Mouse (Mus musculus): ENCODE measurements around the gene Ttc21a. TPM values are rescaled to one million over a fixed set of nuclear protein-coding genes. Genes with fewer than 3 reads are reported as not detected.

Gene Ttc21a
- polyA plus RNA-seq, 1 experiment from 2014 or later = 0.39 TPM

GRCm38 (mm10) chr9:119932358-119932757 is 5.0 kb upstream of the Ttc21a start:
- H3K4me3 ChIP-seq (ENCODE audit: low read length) = no peak overlapping the region
- H3K9me3 ChIP-seq (replicated peaks; ENCODE audit: control insufficient read depth, low read length) = no peaks in the 10 kb centered on the region
- H3K36me3 ChIP-seq (ENCODE audit: control insufficient read depth, insufficient read depth) = peaks cover 19% of the 10 kb centered on the region
- no peaks in the 10 kb centered on the region for H3K27me3 ChIP-seq (ENCODE audit: control insufficient read depth, insufficient read depth, low read length)
- H3K9ac ChIP-seq (ENCODE audit: low read length) = no peak overlapping the region
- no peak overlapping the region for H3K4me2 ChIP-seq (ENCODE audit: low read depth, low read length)
- ATAC-seq (replicated peaks; ENCODE audit: extremely low read depth, insufficient read depth, low FRiP score) = no peak
- WGBS = 79% methylated on average over 12 of the region's 12 CpGs
- H3K27ac ChIP-seq (ENCODE audit: low read length) = no peak overlapping the region
- H3K4me1 ChIP-seq (ENCODE audit: control insufficient read depth, insufficient read depth, low read length) = peaks cover 4% of the 10 kb centered on the region

- H3K4me1 ChIP-seq (ENCODE audit: control insufficient read depth, insufficient read depth, low read length) = peaks cover 4% of the 10 kb centered on the region
- no peak overlapping the region for H3K4me2 ChIP-seq (ENCODE audit: low read depth, low read length)
- H3K27ac ChIP-seq (ENCODE audit: low read length) = no peak overlapping the region
- H3K4me3 ChIP-seq (ENCODE audit: low read length) = no peak overlapping the region
- 88% methylated on average over 6 of the region's 6 CpGs for WGBS
- peaks cover 6% of the 10 kb centered on the region; the same call in 1 of the 2 replicates for H3K36me3 ChIP-seq (ENCODE audit: control insufficient read depth, insufficient read depth)
- H3K27me3 ChIP-seq (ENCODE audit: control insufficient read depth, insufficient read depth, low read length) = no peaks in the 10 kb centered on the region
- no peak for ATAC-seq (replicated peaks; ENCODE audit: extremely low read depth, insufficient read depth, low FRiP score)
- no peaks in the 10 kb centered on the region for H3K9me3 ChIP-seq (replicated peaks; ENCODE audit: control insufficient read depth, low read length)
- no peak overlapping the region for H3K9ac ChIP-seq (ENCODE audit: low read length)
These were observed 3.7 kb upstream of the Ttc21a start for GRCm38 (mm10) chr9:119933675-119934074.

GRCm38 (mm10) chr9:119938496-119938895 is 1.1 kb downstream of the Ttc21a start:
- WGBS = 74% methylated on average over 4 of the region's 4 CpGs

GRCm38 (mm10) chr9:119939646-119940045 is 2.2 kb downstream of the Ttc21a start:
- Histone ChIP-seq H3K27ac (ENCODE audit: low read length) (no peak overlapping the region), H3K9me3 (replicated peaks; ENCODE audit: control insufficient read depth, low read length) (no peaks in the 10 kb centered on the region), H3K4me1 (ENCODE audit: control insufficient read depth, insufficient read depth, low read length) (peaks cover 4% of the 10 kb centered on the region), H3K27me3 (ENCODE audit: control insufficient read depth, insufficient read depth, low read length) (no peaks in the 10 kb centered on the region), H3K4me2 (ENCODE audit: low read depth, low read length) (no peak overlapping the region), H3K9ac (ENCODE audit: low read length) (no peak overlapping the region), H3K36me3 (ENCODE audit: control insufficient read depth, insufficient read depth) (no peaks in the 10 kb centered on the region), H3K4me3 (ENCODE audit: low read length) (no peak overlapping the region)
- 73% methylated on average over 10 of the region's 10 CpGs for WGBS
- no peak for ATAC-seq (replicated peaks; ENCODE audit: extremely low read depth, insufficient read depth, low FRiP score)

More at GRCm38 (mm10) chr9:119938496-119938895, 1.1 kb downstream of the Ttc21a start:
- Histone ChIP-seq H3K27ac (ENCODE audit: low read length) (no peak overlapping the region), H3K4me3 (ENCODE audit: low read length) (no peak overlapping the region), H3K27me3 (ENCODE audit: control insufficient read depth, insufficient read depth, low read length) (no peaks in the 10 kb centered on the region), H3K4me2 (ENCODE audit: low read depth, low read length) (no peak overlapping the region), H3K9ac (ENCODE audit: low read length) (no peak overlapping the region), H3K9me3 (replicated peaks; ENCODE audit: control insufficient read depth, low read length) (no peaks in the 10 kb centered on the region), H3K36me3 (ENCODE audit: control insufficient read depth, insufficient read depth) (no peaks in the 10 kb centered on the region), H3K4me1 (ENCODE audit: control insufficient read depth, insufficient read depth, low read length) (peaks cover 4% of the 10 kb centered on the region)
- ATAC-seq (replicated peaks; ENCODE audit: extremely low read depth, insufficient read depth, low FRiP score) = no peak

- Histone ChIP-seq H3K27ac (ENCODE audit: low read length) (no peak overlapping the region), H3K4me1 (ENCODE audit: control insufficient read depth, insufficient read depth, low read length) (peaks cover 2% of the 10 kb centered on the region), H3K36me3 (ENCODE audit: control insufficient read depth, insufficient read depth) (no peaks in the 10 kb centered on the region), H3K4me3 (ENCODE audit: low read length) (no peak overlapping the region), H3K4me2 (ENCODE audit: low read depth, low read length) (no peak overlapping the region), H3K9ac (ENCODE audit: low read length) (no peak overlapping the region), H3K9me3 (replicated peaks; ENCODE audit: control insufficient read depth, low read length) (no peaks in the 10 kb centered on the region), H3K27me3 (ENCODE audit: control insufficient read depth, insufficient read depth, low read length) (no peaks in the 10 kb centered on the region)
- WGBS = 72% methylated on average over 5 of the region's 5 CpGs
- ATAC-seq (replicated peaks; ENCODE audit: extremely low read depth, insufficient read depth, low FRiP score) = no peak
These were observed 4.0 kb downstream of the Ttc21a start for GRCm38 (mm10) chr9:119941407-119941806.

- H3K9me3 ChIP-seq (replicated peaks; ENCODE audit: control insufficient read depth, low read length) = no peaks in the 10 kb centered on the region
- H3K4me2 ChIP-seq (ENCODE audit: low read depth, low read length) = no peak overlapping the region
- no peak overlapping the region for H3K4me3 ChIP-seq (ENCODE audit: low read length)
- no peak overlapping the region for H3K27ac ChIP-seq (ENCODE audit: low read length)
- H3K27me3 ChIP-seq (ENCODE audit: control insufficient read depth, insufficient read depth, low read length) = no peaks in the 10 kb centered on the region
- no peaks in the 10 kb centered on the region for H3K36me3 ChIP-seq (ENCODE audit: control insufficient read depth, insufficient read depth)
- H3K9ac ChIP-seq (ENCODE audit: low read length) = no peak overlapping the region
- 73% methylated on average over 14 of the region's 14 CpGs for WGBS
- no peak for ATAC-seq (replicated peaks; ENCODE audit: extremely low read depth, insufficient read depth, low FRiP score)
- no peaks in the 10 kb centered on the region for H3K4me1 ChIP-seq (ENCODE audit: control insufficient read depth, insufficient read depth, low read length)
These were observed 4.5 kb downstream of the Ttc21a start for GRCm38 (mm10) chr9:119941861-119942260.

- H3K9ac ChIP-seq (ENCODE audit: low read length) = no peak overlapping the region
- no peak overlapping the region for H3K4me2 ChIP-seq (ENCODE audit: low read depth, low read length)
These were observed 5.9 kb downstream of the Ttc21a start for GRCm38 (mm10) chr9:119943326-119943725.

GRCm38 (mm10) chr9:119945173-119945900 is 7.9 kb downstream of the Ttc21a start:
- Histone ChIP-seq H3K4me2 (ENCODE audit: low read depth, low read length) (no peak overlapping the region), H3K9me3 (replicated peaks; ENCODE audit: control insufficient read depth, low read length) (no peaks in the 10 kb centered on the region), H3K4me3 (ENCODE audit: low read length) (no peak overlapping the region), H3K27me3 (ENCODE audit: control insufficient read depth, insufficient read depth, low read length) (no peaks in the 10 kb centered on the region), H3K4me1 (ENCODE audit: control insufficient read depth, insufficient read depth, low read length) (no peaks in the 10 kb centered on the region), H3K27ac (ENCODE audit: low read length) (no peak overlapping the region), H3K36me3 (ENCODE audit: control insufficient read depth, insufficient read depth) (no peaks in the 10 kb centered on the region), H3K9ac (ENCODE audit: low read length) (no peak overlapping the region)
- ATAC-seq (replicated peaks; ENCODE audit: extremely low read depth, insufficient read depth, low FRiP score) = no peak
- WGBS = 68% methylated on average over 12 of the region's 12 CpGs

More at GRCm38 (mm10) chr9:119943326-119943725, 5.9 kb downstream of the Ttc21a start:
- no peak for ATAC-seq (replicated peaks; ENCODE audit: extremely low read depth, insufficient read depth, low FRiP score)
- WGBS = 90% methylated on average over 1 of the region's 1 CpGs
- no peaks in the 10 kb centered on the region for H3K4me1 ChIP-seq (ENCODE audit: control insufficient read depth, insufficient read depth, low read length)
- no peak overlapping the region for H3K4me3 ChIP-seq (ENCODE audit: low read length)
- H3K9me3 ChIP-seq (replicated peaks; ENCODE audit: control insufficient read depth, low read length) = no peaks in the 10 kb centered on the region
- no peaks in the 10 kb centered on the region for H3K36me3 ChIP-seq (ENCODE audit: control insufficient read depth, insufficient read depth)
- H3K27me3 ChIP-seq (ENCODE audit: control insufficient read depth, insufficient read depth, low read length) = no peaks in the 10 kb centered on the region
- no peak overlapping the region for H3K27ac ChIP-seq (ENCODE audit: low read length)

- Histone ChIP-seq H3K27me3 (ENCODE audit: control insufficient read depth, insufficient read depth, low read length) (no peaks in the 10 kb centered on the region), H3K4me1 (ENCODE audit: control insufficient read depth, insufficient read depth, low read length) (no peaks in the 10 kb centered on the region), H3K27ac (ENCODE audit: low read length) (no peak overlapping the region), H3K4me3 (ENCODE audit: low read length) (no peak overlapping the region), H3K4me2 (ENCODE audit: low read depth, low read length) (no peak overlapping the region), H3K9ac (ENCODE audit: low read length) (no peak overlapping the region), H3K9me3 (replicated peaks; ENCODE audit: control insufficient read depth, low read length) (no peaks in the 10 kb centered on the region), H3K36me3 (ENCODE audit: control insufficient read depth, insufficient read depth) (no peaks in the 10 kb centered on the region)
- 30% methylated on average over 3 of the region's 3 CpGs for WGBS
- no peak for ATAC-seq (replicated peaks; ENCODE audit: extremely low read depth, insufficient read depth, low FRiP score)
These were observed 11.4 kb downstream of the Ttc21a start for GRCm38 (mm10) chr9:119948804-119949203.

Measured in heart, embryonic 16.5 days (tissue).